Mouse (Mus musculus) neural tube, embryonic 11.5 days (tissue): ENCODE measurements around the gene Atg9a. TPM values are rescaled to one million over a fixed set of nuclear protein-coding genes. Genes with fewer than 3 reads are reported as not detected.

Experiments used
- ATAC-seq: fragments of 200-750 bp; cut with Nextera tagmentation; 2 replicates; pipeline ENCODE4 v1.8.0; 2017; ENCODE audit warnings: moderate number of reproducible peaks, mild to moderate bottlenecking, moderate TSS enrichment, moderate library complexity; ENCODE audit not compliant: insufficient read depth, low FRiP score, low TSS enrichment
- DNase-seq: peaks from one replicate; pipeline ENCODE4 v3.0.0-alpha.2; 2015; ENCODE audit warnings: low spot score
- H3K27ac ChIP-seq: fragments of 300-500 bp; sonication (generic); 2 replicates; pipeline ENCODE4 v1.5.1; 2014; ENCODE audit warnings: low read depth, mild to moderate bottlenecking, low read length
- H3K27me3 ChIP-seq: fragments of 300-500 bp; sonication (generic); 2 replicates; pipeline ENCODE4 v1.6.1; 2014; ENCODE audit warnings: mild to moderate bottlenecking, low read length, mixed read lengths; ENCODE audit not compliant: control insufficient read depth, insufficient read depth
- H3K36me3 ChIP-seq: fragments of 300-500 bp; sonication (generic); 2 replicates; pipeline ENCODE4 v1.6.1; 2014; ENCODE audit warnings: mild to moderate bottlenecking, low read length, moderate library complexity, mixed read lengths; ENCODE audit not compliant: control insufficient read depth, insufficient read depth
- H3K4me1 ChIP-seq: fragments of 300-500 bp; sonication (generic); 2 replicates; pipeline ENCODE4 v1.6.1; 2014; ENCODE audit warnings: low read length, mixed read lengths; ENCODE audit not compliant: control insufficient read depth, insufficient read depth
- H3K4me2 ChIP-seq: fragments of 300-500 bp; sonication (generic); 2 replicates; pipeline ENCODE4 v1.6.1; 2014; ENCODE audit warnings: low read depth, mild to moderate bottlenecking, moderate library complexity
- H3K4me3 ChIP-seq: fragments of 300-500 bp; sonication (generic); 2 replicates; pipeline ENCODE4 v1.5.1; 2014; ENCODE audit warnings: low read depth, low read length
- H3K9ac ChIP-seq: fragments of 300-500 bp; sonication (generic); 2 replicates; pipeline ENCODE4 v1.6.1; 2014; ENCODE audit warnings: mild to moderate bottlenecking, low read length
- H3K9me3 ChIP-seq: fragments of 300-500 bp; sonication (generic); 2 replicates; pipeline ENCODE4 v1.6.1; 2016; ENCODE audit warnings: low read length; ENCODE audit not compliant: control insufficient read depth
- WGBS: fragments of 180-500 bp; shearing (Covaris S2); extraction: QIAGEN DNeasy Blood & Tissue Kit; methylation state at CpG from one replicate; pipeline ENCODE4 v1.1.7; 2014; 5-methylcytosine and 5-hydroxymethylcytosine counted together
- polyA plus RNA-seq: library from polyadenylated mRNA; unstranded; fragments of >200 nt; fragmentation: Nextera tagmentation; extraction: Ambion mirVana; gene quantifications from 2 replicates; pipeline ENCODE4 v1.2.1, GENCODE M21; 2014

Gene Atg9a
- polyA plus RNA-seq, 1 experiment from 2014 or later = 27.0 TPM

DNA sequence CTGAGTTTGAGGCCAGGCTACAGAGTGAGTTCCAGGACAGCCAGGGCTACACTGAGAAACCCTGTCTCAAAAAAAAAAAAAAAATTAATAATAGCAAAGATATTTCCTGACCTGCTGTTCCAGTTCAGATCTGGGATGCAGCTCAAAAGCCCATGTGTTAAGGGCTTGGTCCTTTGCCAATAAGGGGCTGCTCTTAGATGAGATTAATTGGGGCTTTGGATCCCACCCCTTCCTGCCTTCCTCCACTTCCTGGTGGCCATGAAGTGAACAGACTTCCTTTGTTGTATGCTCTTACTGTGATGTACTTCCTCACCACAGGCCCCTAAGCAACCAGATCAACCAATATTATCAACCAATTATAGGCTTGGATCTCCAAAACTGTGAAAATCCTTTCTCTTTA is 4.9 kb downstream of the Atg9a start:
- Histone ChIP-seq H3K9ac (no peak overlapping the region), H3K4me1 (peaks cover 5% of the 10 kb centered on the region; the same call in 1 of the 2 replicates), H3K36me3 (peaks cover 13% of the 10 kb centered on the region), H3K27me3 (no peaks in the 10 kb centered on the region), H3K4me3 (no peak overlapping the region), H3K9me3 (no peaks in the 10 kb centered on the region), H3K4me2 (no peak overlapping the region), H3K27ac (no peak overlapping the region)
- DNase-seq (no peak), ATAC-seq (no peak)

DNA sequence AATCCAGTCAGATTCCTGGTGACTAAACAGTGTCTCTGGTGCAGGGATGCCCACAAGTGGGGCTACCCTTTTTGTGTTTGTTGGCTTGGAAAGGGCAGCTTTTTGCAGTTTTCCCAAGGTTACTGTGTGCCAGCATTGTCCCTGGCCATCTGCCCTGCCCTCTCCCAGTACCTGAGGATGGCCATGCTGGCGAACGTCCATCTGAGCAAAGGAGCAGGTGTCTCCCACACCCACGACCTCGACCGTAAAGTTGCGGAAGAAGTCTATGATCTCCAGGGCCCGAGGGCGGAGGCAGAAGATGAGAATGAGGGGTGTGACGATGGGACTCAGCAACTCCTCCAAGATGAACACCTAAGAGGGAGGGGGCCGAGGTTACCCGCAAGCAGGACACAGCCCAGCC is 6.5 kb downstream of the Atg9a start:
- Histone ChIP-seq H3K27ac (no peak overlapping the region), H3K4me1 (no peaks in the 10 kb centered on the region; the same call in 1 of the 2 replicates), H3K4me3 (no peak overlapping the region), H3K36me3 (peaks cover 13% of the 10 kb centered on the region), H3K9me3 (no peaks in the 10 kb centered on the region), H3K27me3 (no peaks in the 10 kb centered on the region), H3K9ac (no peak overlapping the region), H3K4me2 (no peak overlapping the region)
- ATAC-seq (no peak), DNase-seq (no peak)
- 88% methylated on average over 11 of the region's 11 CpGs for WGBS

DNA sequence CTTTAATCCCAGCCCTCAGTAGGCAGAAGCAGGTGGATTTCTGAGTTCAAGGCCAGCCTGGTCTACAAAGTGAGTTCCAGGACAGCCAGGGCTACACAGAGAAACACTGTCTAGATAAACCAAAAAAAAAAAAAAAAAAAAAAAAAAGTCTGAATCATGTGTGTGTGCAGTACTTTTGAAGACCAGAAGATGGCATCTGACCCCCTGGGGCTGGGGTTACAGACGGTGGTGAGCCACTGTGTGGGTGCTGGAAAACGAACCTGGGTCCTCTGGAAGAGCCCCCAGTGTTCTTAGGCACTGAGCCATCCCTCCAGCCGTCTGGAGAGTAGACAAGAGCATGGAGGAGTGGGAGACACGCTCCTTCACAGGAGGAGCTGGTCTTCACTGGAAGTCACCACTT is 9.8 kb downstream of the Atg9a start:
- ATAC-seq = no peak
- Histone ChIP-seq H3K36me3 (peaks cover 13% of the 10 kb centered on the region), H3K9ac (no peak overlapping the region), H3K27ac (no peak overlapping the region), H3K27me3 (no peaks in the 10 kb centered on the region), H3K4me1 (peaks cover 7% of the 10 kb centered on the region), H3K9me3 (no peaks in the 10 kb centered on the region), H3K4me2 (no peak overlapping the region), H3K4me3 (no peak overlapping the region)
- no peak for DNase-seq
- 74% methylated on average over 4 of the region's 4 CpGs for WGBS

DNA sequence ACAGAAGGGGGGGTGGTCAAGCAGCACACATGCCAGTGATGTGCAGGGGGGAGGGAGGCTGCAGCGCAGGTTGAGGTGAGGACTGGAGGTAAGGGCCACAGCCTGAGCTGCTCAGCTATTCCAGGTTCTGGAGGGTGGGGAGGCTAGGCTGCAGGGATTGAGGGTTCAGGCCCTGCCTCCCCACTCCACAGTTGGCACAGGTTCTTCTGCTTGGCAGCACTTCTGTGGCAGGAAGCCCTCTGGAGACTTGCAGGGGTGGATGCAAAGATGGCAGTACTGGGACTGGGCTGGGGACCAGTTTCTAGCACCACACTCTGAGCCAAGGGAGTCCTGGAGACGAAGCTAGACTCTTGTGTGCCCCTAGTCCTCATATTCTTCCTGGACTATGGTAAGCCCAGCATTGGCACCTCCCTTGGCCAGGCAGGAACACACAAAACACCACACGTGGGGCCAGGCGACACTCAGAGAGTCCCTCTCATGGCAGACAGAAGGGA is 10.6 kb downstream of the Atg9a start:
- Histone ChIP-seq H3K4me3 (no peak overlapping the region), H3K4me2 (no peak overlapping the region), H3K9ac (no peak overlapping the region), H3K36me3 (peaks cover 12% of the 10 kb centered on the region), H3K9me3 (no peaks in the 10 kb centered on the region), H3K4me1 (peaks cover 7% of the 10 kb centered on the region), H3K27ac (no peak overlapping the region), H3K27me3 (no peaks in the 10 kb centered on the region)
- ATAC-seq (no peak), DNase-seq (no peak)
- WGBS = 82% methylated on average over 4 of the region's 4 CpGs

DNA sequence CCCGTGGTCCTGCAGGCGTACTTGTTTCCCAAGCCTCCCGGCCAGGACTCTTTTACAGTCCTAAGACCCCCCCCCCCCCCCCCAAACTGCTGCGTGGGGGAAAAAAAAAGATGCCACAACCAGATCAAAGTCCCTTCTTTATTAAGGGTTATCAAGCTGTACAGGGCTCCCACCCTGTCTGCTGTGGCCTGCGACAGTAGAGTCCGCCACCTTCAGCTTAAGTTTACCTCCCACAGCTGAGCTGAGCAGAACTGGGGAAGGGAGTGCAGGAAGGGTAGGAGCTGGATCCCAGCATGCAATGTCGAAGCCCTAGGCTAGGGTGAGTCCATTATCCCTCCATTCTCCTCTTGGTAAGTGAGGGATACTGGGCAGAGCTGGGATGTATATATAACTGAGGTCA is 11.3 kb downstream of the Atg9a start:
- ATAC-seq (0 out of 2 replicates have a peak, but pooled peaks have one; percentile 12), DNase-seq (no peak)
- H3K27ac ChIP-seq = no peak overlapping the region
- H3K9me3 ChIP-seq = no peaks in the 10 kb centered on the region
- no peak overlapping the region for H3K9ac ChIP-seq
- H3K4me1 ChIP-seq = peaks cover 7% of the 10 kb centered on the region
- peak overlapping the region; percentile 100 for H3K4me2 ChIP-seq
- 35% methylated on average over 6 of the region's 7 CpGs for WGBS
- H3K27me3 ChIP-seq = no peaks in the 10 kb centered on the region
- H3K4me3 ChIP-seq = no peak overlapping the region
- peaks cover 12% of the 10 kb centered on the region for H3K36me3 ChIP-seq

DNA sequence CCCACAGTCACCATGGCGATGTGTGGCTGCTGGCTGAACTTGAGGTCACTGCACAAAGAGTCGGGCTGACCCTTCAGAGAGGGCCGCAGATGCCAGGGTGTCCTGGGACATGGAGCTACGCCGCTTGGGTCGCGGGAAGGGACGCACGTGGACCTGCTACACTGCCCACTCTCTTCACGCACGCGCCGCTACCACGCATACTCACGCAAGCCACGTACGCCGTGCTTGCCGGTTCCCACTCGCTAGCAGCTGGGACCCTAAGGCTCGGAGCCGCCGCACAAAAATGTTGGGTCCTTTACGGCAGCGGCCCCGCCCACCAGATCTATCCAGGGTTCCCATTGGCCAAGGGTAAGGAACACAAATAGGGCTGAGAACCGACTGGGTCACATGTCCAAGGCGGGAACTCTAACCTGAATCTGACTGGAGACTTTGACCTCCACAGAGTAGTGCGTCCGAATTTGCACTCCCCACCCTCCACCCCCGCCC is 11.8 kb downstream of the Atg9a start, which contains the start of gene Abcb6:
Gene Abcb6, minus strand, starts transcription at position 288 of the 486 bp plus-strand sequence.
- H3K27ac ChIP-seq = peak within 1 kb of the TSS; percentile 44; the same call in 1 of the 2 replicates
- H3K9me3 ChIP-seq = no peaks in the 10 kb centered on the region
- DNase-seq = peak; percentile 92
- ATAC-seq = peak; percentile 90
- H3K4me2 ChIP-seq = peak within 1 kb of the TSS; percentile 100
- H3K4me3 ChIP-seq = peak within 1 kb of the TSS; percentile 52
- WGBS = under 1% methylated on average over 31 of the region's 31 CpGs
- H3K27me3 ChIP-seq = no peaks in the 10 kb centered on the region
- H3K4me1 ChIP-seq = peaks cover 7% of the 10 kb centered on the region
- H3K9ac ChIP-seq = peak within 1 kb of the TSS; percentile 76
- peaks cover 16% of the 10 kb centered on the region for H3K36me3 ChIP-seq

DNA sequence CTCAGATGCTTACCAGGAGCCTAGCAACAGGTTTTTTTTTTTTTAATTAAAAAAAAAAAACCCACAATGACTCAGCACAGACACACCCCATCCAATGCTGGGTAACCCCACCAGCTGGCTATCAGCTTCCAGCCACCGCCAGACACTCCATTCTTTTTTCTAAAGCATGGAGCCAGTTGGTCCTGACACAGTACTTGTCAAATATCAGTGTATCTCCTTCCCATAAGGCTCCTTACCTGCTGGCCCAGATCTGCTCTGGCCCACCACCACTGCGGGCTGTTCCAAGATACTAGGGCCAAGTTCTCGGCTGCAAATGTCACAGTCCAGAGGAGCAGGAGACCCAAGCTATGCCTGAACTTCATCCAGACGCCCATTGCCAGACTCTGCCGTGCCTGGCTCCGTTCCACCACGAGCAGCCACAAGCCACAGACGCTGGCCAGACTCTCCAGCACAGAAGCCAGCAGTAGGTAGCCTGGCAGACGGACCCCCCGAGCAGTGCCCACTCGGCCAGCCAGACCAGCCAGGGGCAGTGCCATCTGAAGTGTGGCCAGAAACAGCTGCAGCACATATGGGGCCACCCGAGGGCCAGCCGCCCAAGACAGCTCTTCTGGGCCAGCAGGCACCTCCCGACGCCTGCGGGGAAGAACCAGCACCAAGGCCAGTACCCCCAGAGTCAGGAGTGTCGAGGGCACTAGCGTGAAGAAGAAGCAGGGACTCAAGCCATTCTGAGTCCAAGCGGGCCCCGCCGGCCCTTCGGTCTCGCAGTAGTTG is 12.5 kb downstream of the Atg9a start:
- no peaks in the 10 kb centered on the region for H3K27me3 ChIP-seq
- no peaks in the 10 kb centered on the region for H3K9me3 ChIP-seq
- peaks cover 7% of the 10 kb centered on the region for H3K4me1 ChIP-seq
- H3K4me2 ChIP-seq = peak overlapping the region; percentile 100
- peak overlapping the region; percentile 44; the same call in 1 of the 2 replicates for H3K27ac ChIP-seq
- no peak for DNase-seq
- WGBS = 12% methylated on average over 23 of the region's 23 CpGs
- peaks cover 12% of the 10 kb centered on the region for H3K36me3 ChIP-seq
- peak overlapping the region; percentile 52 for H3K4me3 ChIP-seq
- H3K9ac ChIP-seq = peak overlapping the region; percentile 76
- ATAC-seq = peak; percentile 14; the same call in 1 of the 2 replicates

DNA sequence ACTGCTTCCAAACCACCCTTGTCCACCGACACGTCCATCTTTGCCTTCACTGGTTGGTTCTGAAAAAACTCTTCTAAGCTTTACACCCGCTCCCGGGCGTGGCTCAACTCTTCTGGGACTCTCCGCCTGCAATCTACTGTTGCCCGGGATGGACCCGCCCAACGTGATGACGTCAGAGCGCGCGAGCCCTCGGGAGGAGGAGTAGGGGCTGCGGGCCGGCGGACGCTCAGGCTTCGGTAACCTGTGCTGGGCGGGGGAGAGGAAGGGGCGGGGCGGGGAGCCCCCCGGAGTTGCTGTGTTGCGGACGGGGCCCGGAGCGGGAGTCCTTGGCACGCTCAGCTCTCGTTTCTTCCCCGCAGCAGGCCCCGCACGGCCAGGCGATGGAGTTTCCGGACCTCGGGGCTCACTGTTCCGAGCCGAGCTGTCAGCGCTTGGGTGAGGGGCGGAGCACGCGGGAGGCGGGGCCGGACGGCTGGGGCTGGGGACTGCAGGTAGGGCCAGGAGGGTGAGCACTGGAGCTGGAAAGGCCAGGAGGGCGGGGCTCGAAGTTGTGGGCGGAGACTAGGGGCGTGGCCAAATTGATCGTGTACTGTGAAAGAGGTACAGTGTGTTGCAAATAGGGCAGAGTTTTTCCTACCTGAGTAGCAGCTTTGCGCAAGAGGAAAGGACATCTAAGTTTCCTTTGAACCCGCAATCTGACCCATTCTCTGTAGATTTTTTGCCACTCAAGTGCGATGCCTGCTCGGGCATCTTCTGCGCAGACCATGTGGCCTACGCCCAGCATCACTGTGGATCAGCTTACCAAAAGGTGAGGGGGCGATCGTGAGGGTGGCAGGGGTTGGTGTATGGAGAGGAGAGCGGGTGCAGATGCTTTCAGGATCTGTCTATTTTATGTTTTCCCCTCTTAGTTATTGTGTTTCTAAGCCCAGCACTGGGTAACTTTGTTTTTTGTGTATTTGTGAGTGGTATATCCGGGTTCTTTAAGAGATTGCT is 23.2 kb downstream of the Atg9a start, which contains the start of gene Zfand2b:
Gene Zfand2b, plus strand, starts transcription at position 175 of the 993 bp plus-strand sequence.
- Histone ChIP-seq H3K9ac (peak within 1 kb of the TSS; percentile 54), H3K9me3 (no peaks in the 10 kb centered on the region), H3K27me3 (no peaks in the 10 kb centered on the region), H3K4me3 (peak within 1 kb of the TSS; percentile 55), H3K4me2 (peak within 1 kb of the TSS; percentile 64), H3K36me3 (peaks cover 18% of the 10 kb centered on the region), H3K27ac (no peak within 1 kb of the TSS), H3K4me1 (peaks cover 8% of the 10 kb centered on the region; the same call in 1 of the 2 replicates)
- ATAC-seq (peak; percentile 98), DNase-seq (peak; percentile 98)
- WGBS = under 1% methylated on average over 57 of the region's 59 CpGs
